Mouse (Mus musculus) liver, postnatal 0 days (tissue): Measurements from ENCODE around the gene Lmln. TPM values are rescaled to one million over a fixed set of nuclear protein-coding genes. Genes with fewer than 3 reads are reported as not detected.
A peak's percentile ranks its signal among the peaks of the same experiment; 100 is the strongest.
"Not testable (repeated sequence)": the region's sequence is repeated elsewhere in the genome, so short reads cannot be mapped to it uniquely, and the experiment has no call there.

Experiments used
- ATAC-seq: fragments of 200-750 bp; cut with Nextera tagmentation; 2 replicates; pipeline ENCODE4 v1.8.0; 2017; ENCODE audit warnings: mild to moderate bottlenecking, moderate library complexity
- DNase-seq: peaks from one replicate; pipeline ENCODE4 v3.0.0-alpha.2; 2016
- H3K27ac ChIP-seq: fragments of 300-500 bp; sonication (generic); 2 replicates; pipeline ENCODE4 v1.5.1; 2014; ENCODE audit warnings: antibody characterized with exemption, moderate library complexity, mild to moderate bottlenecking, low read depth
- H3K27me3 ChIP-seq: fragments of 300-500 bp; sonication (generic); 2 replicates; pipeline ENCODE4 v1.6.1; 2014; ENCODE audit warnings: low read length, control low read depth, mixed read lengths; ENCODE audit not compliant: insufficient read depth
- H3K36me3 ChIP-seq: fragments of 300-500 bp; sonication (generic); replicated peaks from 2 replicates; pipeline ENCODE4 v1.6.1; 2014; ENCODE audit warnings: mild to moderate bottlenecking, control low read depth, low read length, moderate library complexity, mixed read lengths; ENCODE audit not compliant: insufficient read depth
- H3K4me1 ChIP-seq: fragments of 300-500 bp; sonication (generic); 2 replicates; pipeline ENCODE4 v1.6.1; 2014; ENCODE audit warnings: antibody characterized with exemption, mild to moderate bottlenecking, control low read depth; ENCODE audit not compliant: insufficient read depth
- H3K4me2 ChIP-seq: fragments of 300-500 bp; sonication (generic); 2 replicates; pipeline ENCODE4 v1.6.1; 2014; ENCODE audit warnings: low read depth, mild to moderate bottlenecking, low read length, moderate library complexity, mixed read lengths
- H3K4me3 ChIP-seq: fragments of 300-500 bp; sonication (generic); 2 replicates; pipeline ENCODE4 v1.5.1; 2014; ENCODE audit warnings: low read depth, low read length
- H3K9ac ChIP-seq: fragments of 300-500 bp; sonication (generic); replicated peaks from 2 replicates; pipeline ENCODE4 v1.6.1; 2014; ENCODE audit warnings: mild to moderate bottlenecking, moderate library complexity
- H3K9me3 ChIP-seq: fragments of 300-500 bp; sonication (generic); 2 replicates; pipeline ENCODE4 v1.6.1; 2016; ENCODE audit warnings: mild to moderate bottlenecking, control low read depth, low read length, mixed read lengths
- CTCF ChIP-seq: sonication (generic); IDR thresholded peaks from 2 replicates; pipeline ENCODE4 v1.5.1; 2016; ENCODE audit warnings: antibody characterized with exemption, low read depth
- EP300 ChIP-seq: IDR thresholded peaks from 2 replicates; pipeline ENCODE4 v1.6.1; 2016; ENCODE audit warnings: antibody characterized with exemption, low read depth, mild to moderate bottlenecking
- WGBS: fragments of 180-500 bp; shearing (Covaris S2); extraction: QIAGEN DNeasy Blood & Tissue Kit; methylation state at CpG from one replicate; pipeline ENCODE4 v1.1.7; 2014; ENCODE audit not compliant: insufficient replicate concordance; 5-methylcytosine and 5-hydroxymethylcytosine counted together
- polyA plus RNA-seq: library from polyadenylated mRNA; unstranded; fragments of >200 nt; fragmentation: Nextera tagmentation; extraction: Ambion mirVana; gene quantifications from 2 replicates; pipeline ENCODE4 v1.2.1, GENCODE M21; 2015

Gene Lmln
- polyA plus RNA-seq, 1 experiment from 2014 or later = 1.2 TPM

GRCm38 (mm10) chr16:33055655-33056054 is 6.7 kb upstream of the Lmln start:
- Histone ChIP-seq H3K9me3 (no peaks in the 10 kb centered on the region), H3K27me3 (no peaks in the 10 kb centered on the region), H3K4me2 (peak overlapping the region; percentile 78), H3K4me1 (peaks cover 15% of the 10 kb centered on the region; the same call in 1 of the 2 replicates), H3K4me3 (peak overlapping the region; percentile 92), H3K9ac (0 out of 2 replicates have a peak overlapping the region, but pooled peaks have one; percentile 17), H3K27ac (no peak overlapping the region), H3K36me3 (peaks cover 26% of the 10 kb centered on the region)
- no peak for ATAC-seq
- 16% methylated on average over 10 of the region's 10 CpGs for WGBS
- DNase-seq = no peak
- TF ChIP-seq EP300 (no peak), CTCF (no peak)

DNA sequence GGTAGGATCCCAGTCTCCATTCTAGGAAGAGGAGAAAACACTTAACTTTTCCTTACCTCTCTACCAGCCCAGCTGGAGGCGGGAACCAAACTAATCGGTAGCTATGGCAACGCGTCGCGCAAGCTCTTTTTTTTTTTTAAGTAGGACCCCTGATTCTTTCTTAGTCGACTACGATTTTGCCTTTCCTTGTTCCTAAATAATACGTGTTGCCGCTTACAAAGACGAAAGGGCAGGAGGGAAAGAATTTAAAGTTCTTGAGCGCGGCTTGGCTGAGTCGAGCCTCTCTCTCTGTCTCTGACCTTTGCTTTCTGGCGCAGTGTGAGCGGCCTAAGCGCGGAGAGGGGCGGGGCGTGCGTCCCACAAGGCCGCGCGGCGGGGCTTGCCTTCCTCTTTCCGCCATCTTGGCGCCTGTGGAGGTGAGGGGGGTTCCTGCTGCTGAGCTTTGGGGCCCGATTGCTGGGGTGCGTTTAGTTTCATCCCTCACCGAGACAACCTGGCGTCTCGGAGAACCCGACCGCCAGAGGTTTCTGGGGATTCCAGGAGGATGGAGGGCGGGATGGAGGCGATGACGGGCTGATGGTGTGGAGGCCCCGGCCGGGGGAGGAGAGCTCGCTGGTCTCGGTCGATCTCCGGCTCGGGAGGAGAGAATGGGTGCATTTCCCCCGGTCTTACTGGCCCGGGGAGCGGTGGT is 6.1 kb upstream of the Lmln start, which contains the start of the genes Iqcg and Rpl35a:
Iqcg (minus strand) TSS at position 124 of the 691 bp plus-strand sequence.
Rpl35a (plus strand) TSS at position 359 of the 691 bp plus-strand sequence.
- Histone ChIP-seq H3K9me3 (no peaks in the 10 kb centered on the region), H3K4me2 (peak within 1 kb of the TSS; percentile 78), H3K4me1 (peaks cover 19% of the 10 kb centered on the region), H3K27me3 (no peaks in the 10 kb centered on the region), H3K4me3 (peak within 1 kb of the TSS; percentile 92), H3K9ac (peak within 1 kb of the TSS; percentile 91), H3K27ac (peak within 1 kb of the TSS; percentile 88), H3K36me3 (peaks cover 31% of the 10 kb centered on the region)
- ATAC-seq = peak; percentile 92
- under 1% methylated on average over 44 of the region's 47 CpGs for WGBS
- TF ChIP-seq EP300 = peak; percentile 83
- TF ChIP-seq CTCF = no peak
- DNase-seq = peak; percentile 92

GRCm38 (mm10) chr16:33056786-33057185 is 5.5 kb upstream of the Lmln start:
- H3K9ac ChIP-seq = peak overlapping the region; percentile 91
- H3K4me3 ChIP-seq = peak overlapping the region; percentile 92
- H3K4me1 ChIP-seq = peaks cover 21% of the 10 kb centered on the region
- peak overlapping the region; percentile 88 for H3K27ac ChIP-seq
- under 1% methylated on average over 24 of the region's 24 CpGs for WGBS
- peak overlapping the region; percentile 78 for H3K4me2 ChIP-seq
- no peak for DNase-seq
- H3K27me3 ChIP-seq = no peaks in the 10 kb centered on the region
- H3K36me3 ChIP-seq = peaks cover 31% of the 10 kb centered on the region
- H3K9me3 ChIP-seq = no peaks in the 10 kb centered on the region
- peak; percentile 71 for ATAC-seq
- TF ChIP-seq CTCF (no peak), EP300 (no peak)

DNA sequence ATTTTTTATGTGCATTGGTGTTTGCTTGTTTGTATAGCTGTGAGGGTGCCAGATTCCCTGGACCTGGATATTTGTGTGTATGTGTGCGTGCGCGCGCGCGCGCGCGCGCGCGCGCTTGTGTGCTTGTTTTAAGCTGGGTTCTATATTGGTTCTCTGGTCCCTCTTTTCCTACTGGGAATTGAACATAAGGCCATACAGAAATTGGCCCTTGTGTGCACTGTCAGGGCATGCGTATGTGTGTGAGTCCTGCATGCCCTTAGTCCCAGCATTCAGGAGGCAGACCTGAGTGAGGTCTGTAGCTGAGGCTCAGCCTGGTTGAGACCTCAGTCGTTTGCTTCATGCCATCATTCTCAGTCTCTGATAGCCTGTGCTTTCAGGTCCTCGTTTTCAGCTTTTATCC is 4.3 kb upstream of the Lmln start:
- Histone ChIP-seq H3K4me1 (peaks cover 28% of the 10 kb centered on the region), H3K9ac (peak overlapping the region; percentile 50; the same call in 1 of the 2 replicates), H3K9me3 (no peaks in the 10 kb centered on the region), H3K4me2 (peak overlapping the region; percentile 78), H3K27me3 (no peaks in the 10 kb centered on the region), H3K36me3 (peaks cover 31% of the 10 kb centered on the region), H3K4me3 (peak overlapping the region; percentile 92), H3K27ac (peak overlapping the region; percentile 45; the same call in 1 of the 2 replicates)
- TF ChIP-seq EP300 = no peak
- no peak for TF ChIP-seq CTCF
- 78% methylated on average over 16 of the region's 16 CpGs for WGBS
- no peak for DNase-seq
- ATAC-seq = no peak

DNA sequence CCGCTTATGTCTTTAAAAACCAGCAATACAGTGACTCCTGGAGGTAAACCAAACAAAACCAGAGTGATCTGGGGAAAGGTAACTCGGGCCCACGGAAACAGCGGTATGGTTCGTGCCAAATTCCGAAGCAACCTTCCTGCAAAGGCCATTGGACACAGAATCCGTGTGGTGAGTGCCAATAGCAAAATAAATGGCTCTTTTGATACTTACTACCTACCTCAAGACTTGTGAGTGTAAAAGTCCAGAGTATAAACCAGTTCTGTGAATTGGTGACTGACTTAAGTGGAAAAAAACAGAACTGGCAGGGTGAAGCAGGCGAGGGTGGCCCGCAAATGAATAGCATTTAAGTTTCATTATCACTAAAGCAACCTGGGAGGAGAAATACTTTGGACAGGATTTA is 3.7 kb upstream of the Lmln start:
- Histone ChIP-seq H3K4me3 (peak overlapping the region; percentile 92), H3K27ac (0 out of 2 replicates have a peak overlapping the region, but pooled peaks have one; percentile 3), H3K4me2 (peak overlapping the region; percentile 78), H3K36me3 (peaks cover 31% of the 10 kb centered on the region), H3K4me1 (peaks cover 34% of the 10 kb centered on the region)
- not testable (repeated sequence) for H3K9ac ChIP-seq, H3K9me3 ChIP-seq, H3K27me3 ChIP-seq, DNase-seq, ATAC-seq
- WGBS = 70% methylated on average over 9 of the region's 9 CpGs

- DNase-seq (no peak), ATAC-seq (no peak)
- H3K4me1 ChIP-seq = peaks cover 37% of the 10 kb centered on the region
- H3K4me2 ChIP-seq = peak overlapping the region; percentile 78
- H3K36me3 ChIP-seq = peaks cover 31% of the 10 kb centered on the region
- H3K27me3 ChIP-seq = no peaks in the 10 kb centered on the region
- H3K9ac ChIP-seq = no peak overlapping the region
- no peak overlapping the region for H3K27ac ChIP-seq
- WGBS = 69% methylated on average over 1 of the region's 1 CpGs
- TF ChIP-seq EP300 (no peak), CTCF (no peak)
- no peak overlapping the region for H3K4me3 ChIP-seq
- no peaks in the 10 kb centered on the region for H3K9me3 ChIP-seq
These were observed 2.9 kb upstream of the Lmln start for GRCm38 (mm10) chr16:33059471-33059870.
